Mouse (Mus musculus): Measurements from ENCODE around the gene Sult1a1.

The Sult1a1 gene

GRCm38 (mm10) chr7:126624774-126625173 is 51.5 kb downstream of the Sult1a1 start:
- DNase-seq (ENCODE audit: low spot score in 2 of 2) = no peak

DNA sequence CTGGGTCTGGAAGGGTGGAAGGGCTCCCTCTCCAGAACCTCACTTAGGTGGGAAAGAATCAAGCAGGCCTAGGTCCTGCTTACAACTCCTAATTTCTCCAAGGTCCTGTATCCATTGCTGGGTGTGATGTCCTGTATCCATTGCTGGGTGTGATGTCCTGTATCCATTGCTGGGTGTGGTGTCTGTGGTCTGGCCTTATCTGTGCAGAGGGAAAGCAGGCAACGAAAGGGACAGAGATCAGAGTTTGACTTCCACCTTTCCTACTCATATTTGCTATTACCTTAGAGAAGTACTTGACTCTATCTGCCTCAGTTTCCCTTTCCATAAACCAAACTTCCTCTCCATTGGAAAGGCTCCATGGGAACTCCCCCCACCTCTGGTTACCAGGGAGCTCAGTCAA is 52.9 kb downstream of the Sult1a1 start:
- no peak for DNase-seq (ENCODE audit: low spot score in 2 of 2)

All from right cerebral cortex, adult 2 months (tissue).